Mouse (Mus musculus): ENCODE results near the gene Bex3.

GRCm38 (mm10) chrX:136278401-136278800, 8.3 kb downstream of the Bex3 start:
- TF ChIP-seq POLR2A (IDR thresholded peaks at IDR 0.05; ENCODE audit: insufficient read depth, low read depth, low read length), result no peak
- TF ChIP-seq CTCF (IDR thresholded peaks at IDR 0.05), result no peak
- no peak for TF ChIP-seq EP300 (IDR thresholded peaks at IDR 0.05; ENCODE audit: insufficient read depth, low read depth, low read length)
